17 mouse cellular contexts compared by ENCODE assay signal in the genomic region with DNA sequence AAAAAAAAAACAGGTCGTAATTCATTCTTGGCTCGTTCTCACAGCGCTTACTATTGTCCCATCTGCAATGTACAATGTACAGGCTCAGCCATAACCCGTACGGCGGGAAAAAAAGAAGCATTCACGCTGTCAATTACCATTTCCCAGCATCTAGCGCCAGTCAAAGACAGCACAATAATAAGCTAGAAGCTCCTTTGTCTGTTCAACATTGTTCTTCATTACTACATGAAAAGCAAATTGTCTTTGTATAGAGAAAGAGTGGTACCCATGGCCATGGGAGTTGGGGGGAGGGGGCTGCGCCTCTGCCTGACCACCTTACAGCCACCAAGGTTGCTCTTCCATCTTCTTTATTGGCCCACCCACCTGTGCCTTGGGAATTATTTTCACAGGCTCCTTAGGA.
DNase-seq lines count a peak whose midpoint lies in the region; ATAC-seq and TF ChIP-seq lines count a peak whose summit lies in the region.
"Had no signal": no experiment of that assay in that cellular context is flagged by ENCODE, and none has a peak within 500 bp of the region (broad histone marks: within the 10 kb centered on the region; RNA-seq: fewer than 3 reads in every experiment).

No protein-coding gene starts in this region.

- no peak overlapping the region for H3K4me3 ChIP-seq in heart, adult 2 months
- H3K4me3 ChIP-seq in hindbrain, embryonic 12.5 days, result no peak overlapping the region
- H3K4me3 ChIP-seq in midbrain, embryonic 13.5 days (replicated peaks), result peak overlapping the region; percentile 9; the same call in 1 of the 2 replicates
- H3K4me3 ChIP-seq: liver, embryonic 12.5 days; megakaryocyte, embryonic 14.5 days; stomach, embryonic 15.5 days had no signal

- TF ChIP-seq EP300 in heart, adult 2 months (IDR thresholded peaks at IDR 0.05; ENCODE audit: insufficient read depth, low read depth, low read length), result no peak

- H3K27me3 ChIP-seq in heart, adult 2 months (ENCODE audit: control insufficient read depth, insufficient read depth, low read length), result no peaks in the 10 kb centered on the region
- 0 out of 2 replicates have a peak, but pooled peaks cover 4% of the 10 kb centered on the region for H3K27me3 ChIP-seq in hindbrain, embryonic 12.5 days
- no peaks in the 10 kb centered on the region for H3K27me3 ChIP-seq in midbrain, embryonic 13.5 days
- H3K27me3 ChIP-seq: liver, embryonic 12.5 days; megakaryocyte, embryonic 14.5 days; stomach, embryonic 15.5 days had no signal

- H3K4me2 ChIP-seq in hindbrain, embryonic 12.5 days (replicated peaks), result peak overlapping the region; percentile 24; the same call in 1 of the 2 replicates
- H3K4me2 ChIP-seq in midbrain, embryonic 13.5 days (replicated peaks), result peak overlapping the region; percentile 39
- H3K4me2 ChIP-seq: liver, embryonic 12.5 days; stomach, embryonic 15.5 days had no signal

- no peak for TF ChIP-seq POLR2A in heart, adult 2 months (IDR thresholded peaks at IDR 0.05; ENCODE audit: insufficient read depth, low read depth, low read length)

- TF ChIP-seq CTCF in heart, adult 2 months (IDR thresholded peaks at IDR 0.05), result no peak

- intact Hi-C loops in heart, adult 2 months (cut with DNase I), result no loop called here

- WGBS in heart, adult 2 months, result 80% methylated on average over 9 of the region's 9 CpGs
- 36% methylated on average over 9 of the region's 9 CpGs for WGBS in hindbrain, embryonic 12.5 days
- WGBS in midbrain, embryonic 13.5 days, result 7% methylated on average over 9 of the region's 9 CpGs

- peak; percentile 88 for ATAC-seq in hindbrain, embryonic 12.5 days (ENCODE audit: low FRiP score)
- ATAC-seq in midbrain, embryonic 13.5 days, result peak; percentile 68
- ATAC-seq: intestine, embryonic 16.5 days; liver, embryonic 12.5 days had no signal

- H3K27ac ChIP-seq in heart, adult 2 months, result no peak overlapping the region
- H3K27ac ChIP-seq in hindbrain, embryonic 12.5 days, result peak overlapping the region; percentile 40; the same call in 1 of the 2 replicates
- H3K27ac ChIP-seq in midbrain, embryonic 13.5 days, result peak overlapping the region; percentile 61
- H3K27ac ChIP-seq: liver, embryonic 12.5 days; stomach, embryonic 15.5 days had no signal

- no peaks in the 10 kb centered on the region for H3K9me3 ChIP-seq in hindbrain, embryonic 12.5 days (replicated peaks)
- H3K9me3 ChIP-seq in midbrain, embryonic 13.5 days, result no peaks in the 10 kb centered on the region
- H3K9me3 ChIP-seq: liver, embryonic 12.5 days; stomach, embryonic 15.5 days had no signal

- peak; percentile 17 for DNase-seq in heart, adult 11 months
- no peak for DNase-seq in heart, adult 2 months
- peak; percentile 74 for DNase-seq in retina, postnatal 1 day
- DNase-seq in kidney, postnatal 36 days, result no peak
- DNase-seq in frontal cortex, adult 2 months (ENCODE audit: extremely low spot score in 1 of 2, low spot score in 1 of 2), result no peak
- no peak for DNase-seq in adrenal gland, postnatal 4 days (ENCODE audit: low spot score in 2 of 2)
- DNase-seq: cerebellum, postnatal 25 days; heart, postnatal 10 days; kidney, postnatal 14 days; right cerebral cortex, postnatal 4 days; thymus, postnatal 36 days had no signal

- no peaks in the 10 kb centered on the region for H3K36me3 ChIP-seq in heart, adult 2 months (ENCODE audit: control insufficient read depth, insufficient read depth, low read length)
- no peaks in the 10 kb centered on the region for H3K36me3 ChIP-seq in hindbrain, embryonic 12.5 days
- no peaks in the 10 kb centered on the region for H3K36me3 ChIP-seq in midbrain, embryonic 13.5 days
- H3K36me3 ChIP-seq: liver, embryonic 12.5 days; stomach, embryonic 15.5 days had no signal

- no peaks in the 10 kb centered on the region for H3K4me1 ChIP-seq in heart, adult 2 months (ENCODE audit: control insufficient read depth, insufficient read depth, low read length)
- H3K4me1 ChIP-seq in hindbrain, embryonic 12.5 days, result peaks cover 22% of the 10 kb centered on the region
- peaks cover 40% of the 10 kb centered on the region for H3K4me1 ChIP-seq in midbrain, embryonic 13.5 days (replicated peaks)
- H3K4me1 ChIP-seq: liver, embryonic 12.5 days; megakaryocyte, embryonic 14.5 days; stomach, embryonic 15.5 days had no signal

- H3K9ac ChIP-seq in heart, adult 2 months (ENCODE audit: low read depth, low read length), result no peak overlapping the region
- no peak overlapping the region for H3K9ac ChIP-seq in hindbrain, embryonic 12.5 days
- H3K9ac ChIP-seq in midbrain, embryonic 13.5 days (replicated peaks), result no peak overlapping the region
- H3K9ac ChIP-seq: liver, embryonic 12.5 days; stomach, embryonic 15.5 days had no signal

- H3K79me2 ChIP-seq in heart, adult 2 months (replicated peaks; ENCODE audit: control insufficient read depth, insufficient read depth, low read length), result no peaks in the 10 kb centered on the region

Comparison
In these comparisons a context has a peak if more than half of its experiments do, and no peak if none do; other contexts are left out.
1. DNase-seq: peak in heart, adult 11 months (single experiment) and retina, postnatal 1 day (single experiment); none in heart, adult 2 months (0 of 2), kidney, postnatal 36 days (0 of 2), frontal cortex, adult 2 months (0 of 2) and adrenal gland, postnatal 4 days (0 of 2).